Mouse (Mus musculus) testis, adult 2 months (tissue): Measurements from ENCODE around the gene Adh5.

ENCODE experiments used
- CTCF ChIP-seq: fragments of 200-500 bp; IDR thresholded peaks from 2 replicates; pipeline ENCODE4 v1.5.1; 2012; ENCODE audit warnings: low read depth, mild to moderate bottlenecking, inconsistent platforms, low read length, moderate library complexity; ENCODE audit not compliant: control insufficient read depth, insufficient read depth, insufficient replicate concordance
- POLR2A ChIP-seq: fragments of 200-500 bp; IDR thresholded peaks from 2 replicates; pipeline ENCODE4 v1.6.1; 2012; ENCODE audit warnings: low read depth, mild to moderate bottlenecking, inconsistent platforms, low read length, moderate library complexity; ENCODE audit not compliant: control insufficient read depth

DNA sequence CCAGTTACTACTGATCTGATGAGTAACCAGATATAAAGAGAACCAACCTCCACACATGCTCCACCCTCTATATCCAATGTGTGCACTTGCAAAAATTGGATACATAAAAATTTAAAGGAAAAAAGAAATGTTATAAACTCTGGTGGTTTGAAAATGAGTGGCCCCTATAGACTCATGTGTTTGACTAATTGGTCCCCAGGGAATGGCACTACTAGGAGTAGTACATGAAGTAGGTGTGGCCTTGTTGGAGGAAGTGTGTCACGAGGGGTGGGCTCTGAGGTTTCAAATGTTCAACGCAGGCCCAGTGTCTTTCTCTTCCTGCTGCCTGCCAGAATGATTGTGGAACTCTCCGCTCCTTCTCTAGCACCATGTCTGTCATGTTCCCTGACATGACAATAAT lies 18.9 kb downstream of the Adh5 start:
- no peak for TF ChIP-seq POLR2A
- no peak for TF ChIP-seq CTCF
